Mouse (Mus musculus) CH12F3 (cell line): ENCODE results near the gene Olfr617.
"Not testable (repeated sequence)": the region's sequence is repeated elsewhere in the genome, so short reads cannot be mapped to it uniquely, and the experiment has no call there.

Experiments used
- in situ Hi-C: fragments of 300-500 bp; cut with MboI; formaldehyde crosslinking; loops from 2 replicates; pipeline ENCODE4 v1.14.3; 2020; ENCODE audit warnings: low sequenced_read_pairs

Gene Olfr617

DNA sequence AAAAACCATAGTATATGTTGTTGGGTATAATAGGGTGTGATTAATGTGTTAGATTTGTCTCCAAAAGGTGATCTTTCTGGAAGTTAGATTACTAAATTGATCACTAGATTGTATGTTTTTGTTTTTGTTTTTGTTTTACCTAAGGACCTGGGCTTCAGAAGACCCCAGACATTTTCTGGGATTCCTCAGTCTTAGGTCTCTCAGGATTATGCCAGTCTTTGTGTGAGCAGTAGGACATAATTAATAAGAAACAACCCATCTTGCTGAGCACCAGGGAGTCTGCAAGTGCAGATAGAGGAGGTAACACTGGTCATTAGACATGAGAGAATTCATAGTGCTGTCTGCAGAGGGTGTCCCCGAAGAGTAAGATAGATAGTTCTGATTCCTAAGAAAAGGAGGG is at the start of gene Olfr617:
Olfr617 (plus strand) TSS at position 301 of the 400 bp plus-strand sequence.
- in situ Hi-C loops = no loop called here

DNA sequence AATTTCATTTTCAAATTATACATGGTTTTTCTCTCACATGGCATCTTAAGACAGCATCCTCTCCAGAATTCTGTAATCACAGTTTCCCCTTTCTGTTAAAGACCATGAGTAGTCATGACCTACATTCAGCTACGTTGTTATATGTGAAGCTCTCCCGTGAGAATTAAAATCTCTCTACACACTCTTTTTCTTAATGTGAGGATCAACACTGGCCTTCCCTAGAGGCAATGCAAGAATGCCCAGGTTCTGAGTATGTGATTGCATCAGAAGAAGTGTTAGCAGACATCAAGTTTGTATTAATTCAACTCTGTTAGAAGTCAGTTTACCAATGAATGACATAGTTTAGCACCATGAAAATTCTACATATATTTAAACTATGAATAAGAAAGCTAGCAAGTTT is 30.2 kb upstream of the Olfr617 start, which contains the start of gene Olfr612:
Olfr612 (minus strand) TSS at position 101 of the 400 bp plus-strand sequence.
- in situ Hi-C loops = not testable (repeated sequence)

DNA sequence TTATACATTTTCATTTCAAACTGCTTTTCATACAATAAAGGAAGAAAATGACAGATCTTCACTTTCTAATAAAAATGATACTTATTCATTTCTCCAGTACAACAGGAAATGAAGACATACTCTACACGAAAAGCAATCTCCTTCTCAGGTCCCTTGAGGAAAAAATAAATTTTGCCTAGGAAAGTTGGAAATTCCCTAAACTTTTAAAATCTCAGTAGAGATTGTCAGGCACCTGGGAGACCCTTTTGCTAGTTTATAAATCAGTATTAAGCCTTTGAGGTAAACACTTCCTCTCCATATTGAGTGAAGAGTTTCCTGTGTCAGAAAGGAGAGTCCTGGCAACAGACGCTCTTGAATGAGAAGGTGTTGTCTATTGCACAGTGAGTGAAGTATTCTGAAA is 25.1 kb upstream of the Olfr617 start, which contains the start of gene Olfr613:
Olfr613 (plus strand) TSS at position 301 of the 400 bp plus-strand sequence.
- in situ Hi-C loops = no loop called here

DNA sequence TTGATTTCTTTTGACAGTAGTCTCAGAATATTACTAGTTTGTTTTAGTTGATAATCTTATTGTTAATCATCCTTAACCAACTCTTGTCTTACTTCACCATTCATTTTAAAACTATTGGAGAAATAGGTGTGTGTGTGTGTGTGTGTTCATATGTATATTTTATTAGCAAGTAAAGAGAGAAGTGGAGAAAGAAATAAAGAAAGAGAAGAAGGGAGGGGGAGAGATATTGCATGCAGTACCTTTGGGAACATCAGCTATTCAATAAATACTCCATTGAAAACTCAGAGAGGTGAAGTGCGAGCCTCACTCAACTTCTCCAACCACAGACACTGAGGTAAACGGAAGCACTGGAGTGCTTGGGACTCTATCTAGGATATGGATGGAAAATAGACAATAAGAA is 17.1 kb upstream of the Olfr617 start, which contains the start of gene Olfr615:
Olfr615 (plus strand) TSS at position 301 of the 400 bp plus-strand sequence.
- in situ Hi-C loops = no loop called here

DNA sequence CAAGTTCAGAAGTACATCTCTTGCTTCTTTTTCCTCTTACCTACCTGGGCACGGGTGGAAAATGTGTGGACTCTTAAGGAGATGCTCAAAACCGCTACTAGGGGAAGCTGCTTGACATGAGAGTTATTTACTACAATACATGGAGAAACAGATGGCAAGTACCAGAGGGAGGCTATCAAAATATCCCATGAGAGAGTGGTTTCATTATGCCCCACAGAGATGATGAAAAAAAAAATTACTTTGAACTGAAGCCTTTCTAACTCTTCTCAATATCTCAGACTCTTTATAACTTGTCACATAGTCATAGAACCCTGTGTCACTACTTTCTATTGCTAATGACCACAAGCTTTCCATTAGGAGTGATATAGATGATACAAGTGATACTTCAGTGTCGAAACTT is 3.8 kb upstream of the Olfr617 start, which contains the start of gene Olfr616:
Olfr616 (minus strand) TSS at position 101 of the 400 bp plus-strand sequence.
- in situ Hi-C loops = no loop called here

DNA sequence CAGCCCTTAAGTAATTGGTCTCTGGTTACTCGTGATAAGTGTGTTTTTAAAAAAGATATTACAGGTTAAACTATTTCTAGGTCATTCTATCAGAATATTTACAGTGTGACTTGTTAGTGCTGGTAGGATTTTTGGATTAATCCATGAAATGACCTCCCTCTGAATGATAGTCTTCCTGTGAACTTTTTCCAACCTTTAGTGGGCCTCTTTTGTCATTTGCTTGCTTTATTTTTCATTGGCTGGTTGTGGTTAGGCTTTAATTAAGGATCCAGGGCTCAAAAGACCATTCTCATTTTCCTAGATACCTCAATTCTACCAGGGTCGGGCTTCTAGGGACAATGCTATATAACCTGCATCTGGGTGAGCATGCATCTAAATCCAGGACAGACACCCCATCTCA is 16.9 kb downstream of the Olfr617 start, which contains the start of gene Olfr618:
Olfr618 (plus strand) TSS at position 301 of the 400 bp plus-strand sequence.
- in situ Hi-C loops = no loop called here

DNA sequence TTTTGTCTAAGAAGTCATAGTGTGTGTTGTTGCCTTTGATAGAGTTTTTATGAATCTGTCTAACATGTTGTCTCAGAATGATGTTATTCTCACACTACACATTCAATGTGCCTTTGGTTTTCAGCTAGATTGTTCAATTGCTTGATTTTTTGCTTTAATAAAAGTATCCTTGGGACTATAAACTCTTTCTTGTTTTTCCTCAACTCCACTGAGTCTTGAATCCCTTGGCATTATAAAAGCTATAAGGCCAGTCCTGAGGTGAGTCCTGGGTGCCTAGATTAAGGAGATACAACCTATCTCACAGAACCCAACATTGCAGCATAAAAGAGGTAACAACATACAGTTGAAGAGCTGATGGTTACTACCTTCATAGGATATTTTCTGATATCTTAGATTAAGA is 27.4 kb downstream of the Olfr617 start, which contains the start of gene Olfr619:
Olfr619 (plus strand) TSS at position 301 of the 400 bp plus-strand sequence.
- in situ Hi-C loops = no loop called here

DNA sequence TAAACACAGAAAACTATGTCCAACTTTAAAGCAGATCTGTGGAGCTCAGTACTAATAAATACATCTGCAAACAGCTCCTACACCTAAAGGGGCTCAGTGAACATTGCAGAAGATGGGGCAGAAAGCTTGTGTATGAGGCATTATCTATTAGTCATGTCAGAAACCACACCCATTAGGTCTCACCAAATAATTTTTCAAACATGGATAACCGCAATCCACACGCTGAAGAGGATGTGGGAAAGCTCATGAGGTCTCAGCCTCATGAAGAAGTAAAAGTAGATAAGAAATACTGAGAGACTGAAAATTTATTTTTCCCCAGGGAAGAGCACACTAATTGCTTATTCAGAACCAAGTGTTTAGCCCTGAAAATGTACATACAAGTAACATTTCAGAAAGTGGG is 34.6 kb downstream of the Olfr617 start:
- in situ Hi-C loops = no loop called here

DNA sequence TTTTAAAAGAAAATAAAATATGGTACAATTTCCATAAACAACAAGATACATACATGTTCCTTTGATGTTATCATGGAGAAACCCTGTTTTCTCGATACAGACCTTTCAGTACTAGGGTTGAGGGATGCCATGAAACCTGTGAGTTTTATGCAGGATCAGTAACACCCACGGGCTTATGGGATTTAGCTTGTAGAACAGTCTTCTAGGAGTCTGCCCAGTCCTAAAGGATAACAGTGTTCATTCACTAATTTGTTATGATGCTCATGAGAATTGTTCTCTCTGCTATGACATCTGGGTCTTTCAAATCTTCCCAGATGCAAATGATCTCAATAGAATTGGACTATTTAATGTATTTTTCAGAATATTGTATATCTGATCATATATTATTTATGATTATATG is 39.6 kb downstream of the Olfr617 start, which contains the start of gene Olfr620:
Olfr620 (minus strand) TSS at position 101 of the 400 bp plus-strand sequence.
- in situ Hi-C loops = no loop called here
